Mouse (Mus musculus) liver, embryonic 14.5 days (tissue): ENCODE measurements at regions not wholly inside any gene's neighbourhood (a gene's known extent, or its start where the extent isn't known, plus 50 kb on each side); places are given as distances from the start of the nearest gene placed in this dataset.

Experiments used
- CTCF ChIP-seq: IDR thresholded peaks from 2 replicates; pipeline ENCODE4 v1.5.1; 2016; ENCODE audit warnings: antibody characterized with exemption, low read depth, control low read depth
- EP300 ChIP-seq: IDR thresholded peaks from 2 replicates; pipeline ENCODE4 v1.6.1; 2016; ENCODE audit warnings: antibody characterized with exemption, low read depth

DNA sequence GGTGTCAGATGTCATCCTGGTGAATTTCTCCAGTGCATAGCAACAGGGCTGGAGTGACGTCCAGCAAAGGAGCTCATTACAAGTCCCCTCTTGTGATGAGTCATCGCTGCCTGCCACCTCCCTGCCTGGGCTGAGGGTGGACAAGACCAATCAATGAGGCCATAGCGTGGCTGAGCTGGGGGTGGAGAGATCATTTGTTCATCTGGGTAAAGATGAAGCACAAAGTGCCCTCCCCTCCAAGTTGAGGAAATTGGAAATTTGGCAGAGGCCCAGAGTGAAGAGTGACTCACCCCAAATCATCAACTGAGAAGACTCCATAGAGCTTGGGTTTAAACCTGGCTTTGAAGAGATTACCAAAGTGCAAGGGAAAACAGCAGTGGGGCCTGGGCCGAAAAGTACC is 1626.3 kb upstream of the Gm6569 start:
- TF ChIP-seq EP300, result no peak
- no peak for TF ChIP-seq CTCF
